Mouse (Mus musculus): ENCODE measurements around the gene Rps21.

Gene Rps21

GRCm38 (mm10) chr2:180229129-180229528, 28.0 kb upstream of the Rps21 start:
- no peak for DNase-seq (ENCODE audit: low read depth, low spot score)

GRCm38 (mm10) chr2:180230482-180230881, 26.7 kb upstream of the Rps21 start:
- DNase-seq (ENCODE audit: low read depth, low spot score) = no peak

GRCm38 (mm10) chr2:180233101-180233904, 23.9 kb upstream of the Rps21 start:
- DNase-seq (ENCODE audit: low read depth, low spot score) = no peak

GRCm38 (mm10) chr2:180234353-180234752, 22.8 kb upstream of the Rps21 start:
- no peak for DNase-seq (ENCODE audit: low read depth, low spot score)

GRCm38 (mm10) chr2:180234980-180235379, 22.2 kb upstream of the Rps21 start:
- DNase-seq (ENCODE audit: low read depth, low spot score) = no peak

- no peak for DNase-seq (ENCODE audit: low read depth, low spot score)
Measured at GRCm38 (mm10) chr2:180235788-180236187, 21.4 kb upstream of the Rps21 start.

GRCm38 (mm10) chr2:180236500-180236899, 20.7 kb upstream of the Rps21 start:
- no peak for DNase-seq (ENCODE audit: low read depth, low spot score)

- no peak for DNase-seq (ENCODE audit: low read depth, low spot score)
Measured at GRCm38 (mm10) chr2:180236930-180237329, 20.2 kb upstream of the Rps21 start.

- DNase-seq (ENCODE audit: low read depth, low spot score) = no peak
Measured at GRCm38 (mm10) chr2:180237601-180238345, 19.4 kb upstream of the Rps21 start.

GRCm38 (mm10) chr2:180238591-180238990, 18.6 kb upstream of the Rps21 start:
- no peak for DNase-seq (ENCODE audit: low read depth, low spot score)

GRCm38 (mm10) chr2:180243108-180243507, 14.1 kb upstream of the Rps21 start:
- DNase-seq (ENCODE audit: low read depth, low spot score) = no peak

GRCm38 (mm10) chr2:180247916-180248315, 9.3 kb upstream of the Rps21 start:
- DNase-seq (ENCODE audit: low read depth, low spot score) = peak; percentile 47

- DNase-seq (ENCODE audit: low read depth, low spot score) = no peak
Measured at GRCm38 (mm10) chr2:180248947-180249660, 8.1 kb upstream of the Rps21 start.

- DNase-seq (ENCODE audit: low read depth, low spot score) = peak; percentile 94
Measured at GRCm38 (mm10) chr2:180250930-180251611, 6.1 kb upstream of the Rps21 start.

- no peak for DNase-seq (ENCODE audit: low read depth, low spot score)
Measured at GRCm38 (mm10) chr2:180251838-180252237, 5.3 kb upstream of the Rps21 start.

GRCm38 (mm10) chr2:180254436-180255209, 2.6 kb upstream of the Rps21 start:
- DNase-seq (ENCODE audit: low read depth, low spot score) = no peak

- no peak for DNase-seq (ENCODE audit: low read depth, low spot score)
Measured at GRCm38 (mm10) chr2:180255701-180256100, 1.5 kb upstream of the Rps21 start.

- DNase-seq (ENCODE audit: low read depth, low spot score) = no peak
Measured at GRCm38 (mm10) chr2:180256296-180257000, 729 bp upstream of the Rps21 start.

- DNase-seq (ENCODE audit: low read depth, low spot score) = no peak
Measured at GRCm38 (mm10) chr2:180257963-180258865, 1.0 kb downstream of the Rps21 start.
